Mouse (Mus musculus) megakaryocyte, adult 5-6 weeks (primary cell): ENCODE data around the gene Arhgap22. TPM values are rescaled to one million over a fixed set of nuclear protein-coding genes. Genes with fewer than 3 reads are reported as not detected.

Experiments
- ATAC-seq: 2 replicates; pipeline ENCODE4 v1.8.0; 2016; ENCODE audit warnings: mild to moderate bottlenecking, inconsistent platforms; ENCODE audit not compliant: poor library complexity, severe bottlenecking
- total RNA-seq, 2 experiments: library from RNA; stranded (forward) in 1 of 2; stranded (reverse) in 1 of 2; fragments of 153-499, 151-499 nt in 1 of 2; fragments of 221-1000, 200-1000 nt in 1 of 2; gene quantifications; 2 replicates each; pipeline versions ENCODE4 v1.2.3 to v1.2.4; 2015 to 2017

The Arhgap22 gene
- total RNA-seq, 2 experiments from 2014 or later, result 0.70 TPM; not detected in 1

- no peak for ATAC-seq
Measured at GRCm38 (mm10) chr14:33264795-33265194, 51.0 kb downstream of the Arhgap22 start.

DNA sequence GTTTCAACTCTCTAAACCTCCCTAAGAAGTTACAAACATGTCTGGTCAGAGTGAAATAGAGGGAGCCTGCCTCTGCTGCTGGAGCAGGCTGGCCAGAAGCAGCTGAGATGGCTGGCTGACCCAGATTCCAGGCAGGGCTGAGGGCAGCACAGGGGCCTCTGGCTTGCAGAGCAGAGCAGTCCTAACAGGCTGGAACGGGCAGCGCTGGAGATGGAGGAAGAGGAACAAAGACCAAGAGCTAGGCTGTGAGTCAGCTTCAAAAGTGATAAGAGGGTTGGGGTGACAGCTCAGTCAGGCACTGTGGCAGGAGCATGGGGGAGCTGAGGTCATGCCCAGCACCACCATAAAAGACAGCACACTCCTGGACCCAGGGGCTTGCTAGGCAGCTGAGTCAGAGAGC lies 62.4 kb downstream of the Arhgap22 start:
- ATAC-seq, result no peak

DNA sequence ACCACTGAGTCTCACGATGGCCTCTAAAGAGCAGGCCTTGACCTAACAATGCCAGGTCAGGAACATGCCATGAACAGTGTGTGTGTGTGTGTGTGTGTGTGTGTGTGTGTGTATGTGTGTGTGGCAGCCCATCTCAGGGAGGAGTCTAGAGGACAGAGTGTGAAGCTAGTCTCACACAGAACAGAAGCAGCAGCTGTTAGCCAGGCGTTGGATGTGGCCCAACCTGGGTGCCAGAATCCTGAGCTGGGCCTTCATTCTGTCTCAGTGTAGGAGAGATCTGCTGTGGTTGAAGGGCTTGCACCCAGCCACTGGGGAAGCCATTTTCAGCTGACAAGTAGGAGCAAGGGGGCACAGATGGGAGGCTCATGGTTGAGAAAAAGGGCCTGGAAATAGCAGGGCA lies 64.5 kb downstream of the Arhgap22 start:
- no peak for ATAC-seq

GRCm38 (mm10) chr14:33280921-33281320 lies 67.1 kb downstream of the Arhgap22 start:
- ATAC-seq, result no peak

- ATAC-seq, result no peak
Measured at GRCm38 (mm10) chr14:33282447-33282846, 68.6 kb downstream of the Arhgap22 start.

DNA sequence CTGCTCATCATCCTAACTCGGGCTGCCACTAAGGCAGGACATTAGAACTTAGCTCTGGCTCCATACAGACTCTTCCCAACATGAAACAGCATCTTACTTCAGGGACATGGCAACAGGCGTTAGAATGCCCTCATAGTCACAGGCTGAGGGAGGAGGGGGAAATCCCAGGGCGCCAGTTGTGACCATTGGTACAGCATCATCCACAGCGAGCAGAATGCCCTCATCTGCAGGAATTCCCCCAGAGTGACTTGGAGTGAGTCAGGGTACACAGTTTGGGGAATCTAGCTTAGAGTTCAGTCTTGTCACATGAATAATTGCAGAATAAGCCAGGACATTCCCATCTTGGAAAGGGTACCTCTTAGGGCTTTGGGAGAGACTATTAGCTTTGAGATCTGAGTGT lies 74.1 kb downstream of the Arhgap22 start:
- ATAC-seq, result no peak

- ATAC-seq, result no peak
Measured at GRCm38 (mm10) chr14:33290038-33290437, 76.2 kb downstream of the Arhgap22 start.

DNA sequence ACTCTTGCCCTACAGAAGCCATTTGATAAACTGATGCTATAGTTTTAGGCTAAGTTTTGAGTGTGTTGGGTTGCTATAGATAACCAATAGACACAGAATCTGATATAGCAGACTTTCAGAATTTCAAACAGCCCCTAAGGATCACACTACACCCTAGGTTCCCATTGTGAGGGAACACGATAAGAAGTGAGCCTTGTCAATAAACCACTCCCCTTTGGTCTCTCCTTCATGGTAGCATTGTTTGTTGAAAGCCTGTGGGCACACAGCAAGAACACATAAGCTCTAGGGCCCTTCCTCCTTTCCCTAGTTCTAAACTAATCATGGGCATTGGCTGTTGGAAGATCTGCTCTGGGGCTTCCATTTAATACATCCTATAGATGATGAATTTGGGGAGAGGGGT lies 80.7 kb downstream of the Arhgap22 start:
- ATAC-seq, result no peak

GRCm38 (mm10) chr14:33296698-33297341 lies 83.0 kb downstream of the Arhgap22 start:
- no peak for ATAC-seq

DNA sequence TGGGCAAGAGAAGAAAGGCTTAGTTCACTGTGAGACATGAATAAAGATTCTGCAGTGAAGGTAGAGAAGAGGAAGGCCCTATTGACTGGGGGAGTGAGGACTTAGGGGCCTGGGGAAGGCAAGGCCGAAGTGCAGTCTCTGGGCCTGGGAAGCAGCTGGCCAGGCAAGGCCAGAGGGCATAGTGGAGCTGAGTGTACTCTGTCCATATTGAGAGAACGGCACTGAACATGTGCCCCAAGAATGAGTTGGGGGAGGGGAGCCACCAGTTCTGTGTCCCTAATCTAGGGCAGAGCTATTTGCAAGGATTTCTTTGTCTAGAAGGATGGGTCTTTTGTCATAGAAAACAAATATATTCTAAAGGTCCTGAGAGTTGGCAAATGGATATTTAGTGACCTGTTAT lies 86.8 kb downstream of the Arhgap22 start:
- no peak for ATAC-seq

- ATAC-seq, result peak; percentile 92
Measured at GRCm38 (mm10) chr14:33303348-33303819, 89.6 kb downstream of the Arhgap22 start.

GRCm38 (mm10) chr14:33305645-33306281 lies 91.9 kb downstream of the Arhgap22 start:
- no peak for ATAC-seq

GRCm38 (mm10) chr14:33310719-33311118 lies 96.9 kb downstream of the Arhgap22 start:
- ATAC-seq, result no peak

DNA sequence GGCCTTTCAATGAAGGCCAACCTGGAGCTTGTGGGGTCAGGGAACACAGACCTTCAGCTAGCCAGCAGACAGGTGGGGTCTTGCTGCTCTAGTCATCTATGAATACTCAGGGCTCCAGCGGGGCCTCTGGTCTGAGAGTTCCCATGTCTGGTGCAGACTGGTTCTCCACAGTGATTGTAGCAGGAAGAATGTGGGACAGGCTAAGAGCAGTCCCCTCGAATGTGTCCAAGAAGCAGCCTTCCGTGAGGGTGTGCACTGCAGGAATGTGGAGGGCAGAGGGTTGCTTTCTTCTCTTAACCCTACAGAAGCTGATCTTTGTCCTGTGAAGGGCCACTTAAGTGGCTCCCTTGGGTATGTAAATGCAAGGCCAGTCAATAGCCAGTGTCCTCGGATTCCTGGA lies 98.5 kb downstream of the Arhgap22 start:
- ATAC-seq, result no peak

GRCm38 (mm10) chr14:33313624-33314023 lies 99.8 kb downstream of the Arhgap22 start:
- peak; percentile 83 for ATAC-seq

DNA sequence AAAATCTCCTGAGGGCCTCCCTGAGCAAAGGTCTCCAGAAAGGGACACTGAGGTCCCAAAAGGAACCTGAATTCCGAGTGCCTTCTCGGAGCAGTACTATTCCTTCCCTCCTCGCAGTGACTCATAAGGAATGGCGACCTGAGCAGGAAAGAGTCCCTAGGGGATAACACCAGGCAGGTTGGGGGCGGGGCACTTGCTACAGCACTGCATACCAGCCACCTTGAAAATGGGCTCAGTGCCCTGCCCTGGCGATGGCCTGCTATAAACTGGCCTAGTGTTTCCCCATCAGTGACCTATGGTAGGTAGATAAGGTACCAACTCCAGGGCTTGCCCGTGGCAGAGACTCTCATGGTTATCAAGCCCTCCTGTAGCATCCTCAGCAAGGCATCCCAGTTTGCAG lies 100.3 kb downstream of the Arhgap22 start:
- ATAC-seq, result no peak

- ATAC-seq, result no peak
Measured at GRCm38 (mm10) chr14:33315111-33315510, 101.3 kb downstream of the Arhgap22 start.

- ATAC-seq, result no peak
Measured at GRCm38 (mm10) chr14:33315771-33316170, 101.9 kb downstream of the Arhgap22 start.

- ATAC-seq, result no peak
Measured at GRCm38 (mm10) chr14:33317946-33318345, 104.1 kb downstream of the Arhgap22 start.

- ATAC-seq, result peak; percentile 61
Measured at GRCm38 (mm10) chr14:33319541-33320521, 106.0 kb downstream of the Arhgap22 start.

DNA sequence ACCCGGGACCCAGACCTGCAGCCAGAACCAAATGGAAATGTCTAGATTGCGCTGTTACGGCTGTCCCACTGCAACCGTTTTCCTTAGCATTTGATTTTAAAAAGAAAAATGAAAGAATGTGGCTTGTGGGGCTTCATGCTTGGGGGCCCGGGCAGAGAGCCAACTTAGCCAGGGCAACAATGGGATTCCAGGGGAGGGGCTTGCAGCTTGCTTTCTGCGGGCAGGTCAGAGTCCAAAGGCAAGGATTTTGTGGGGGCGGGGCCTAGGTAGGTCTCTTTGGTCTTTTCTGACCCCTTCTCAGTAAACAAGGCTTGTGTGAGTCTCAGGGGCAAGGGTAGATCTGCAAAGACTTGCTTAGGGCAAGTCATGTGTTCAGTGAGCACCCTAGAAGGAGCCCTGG lies 107.0 kb downstream of the Arhgap22 start:
- ATAC-seq, result no peak
